Mouse (Mus musculus): ENCODE measurements around the gene Arfgap3. TPM values are rescaled to one million over a fixed set of nuclear protein-coding genes. Genes with fewer than 3 reads are reported as not detected.

Gene Arfgap3
- polyA plus RNA-seq, 1 experiment from 2014 or later: 39.6 TPM

DNA sequence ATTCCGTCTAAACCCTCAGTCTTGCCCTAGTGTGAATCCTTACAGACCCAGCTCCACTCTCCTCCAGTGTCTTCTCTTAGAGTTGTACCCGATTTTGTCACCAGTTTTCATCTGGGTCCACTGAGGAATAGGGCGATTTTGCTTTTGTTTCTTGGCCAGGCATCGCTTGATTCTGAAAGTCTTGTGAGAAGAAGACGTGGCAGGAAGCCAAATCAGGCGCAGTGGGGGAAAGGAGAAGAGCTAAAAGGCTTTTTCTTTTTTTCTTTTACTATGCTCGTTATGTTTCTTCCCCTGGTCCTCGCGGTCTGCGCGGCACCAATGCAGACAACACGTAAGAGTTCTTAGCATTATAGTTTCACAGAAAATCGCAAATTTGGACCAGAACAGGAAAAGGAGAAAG is 92.1 kb downstream of the Arfgap3 start:
- Histone ChIP-seq H3K4me2 (replicated peaks) (peak overlapping the region; percentile 12; the same call in 1 of the 2 replicates), H3K9me3 (no peaks in the 10 kb centered on the region)

DNA sequence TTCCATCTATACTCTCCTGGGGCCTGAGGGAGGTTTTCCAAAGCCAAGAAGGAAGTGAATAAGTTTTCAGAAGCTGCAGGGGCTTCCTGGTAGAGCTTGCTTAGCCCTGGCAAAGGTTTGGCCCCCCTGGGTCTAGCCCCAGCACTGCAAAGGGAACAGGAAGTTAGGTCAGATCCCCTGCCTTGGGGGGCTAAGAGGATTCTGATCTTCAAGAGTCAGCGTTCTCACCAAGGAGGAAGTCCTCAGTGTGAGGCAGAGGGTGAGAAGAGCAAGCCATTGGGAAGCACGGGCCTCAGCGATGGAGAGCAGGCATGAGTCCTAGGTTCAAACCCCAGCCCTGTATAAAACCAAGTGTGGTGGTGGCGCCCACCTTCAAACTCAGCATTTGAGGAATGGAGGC is 93.6 kb downstream of the Arfgap3 start:
- Histone ChIP-seq H3K9ac (replicated peaks) (no peak overlapping the region), H3K36me3 (no peaks in the 10 kb centered on the region), H3K9me3 (no peaks in the 10 kb centered on the region), H3K4me1 (peaks cover 8% of the 10 kb centered on the region), H3K4me2 (replicated peaks) (no peak overlapping the region), H3K27me3 (peaks cover 14% of the 10 kb centered on the region), H3K4me3 (no peak overlapping the region), H3K27ac (replicated peaks) (no peak overlapping the region)
- 84% methylated on average over 4 of the region's 4 CpGs for WGBS
- no peak for ATAC-seq (replicated peaks)

More for the DNA sequence above, 92.1 kb downstream of the Arfgap3 start:
- Histone ChIP-seq H3K9ac (replicated peaks) (no peak overlapping the region), H3K27me3 (0 out of 2 replicates have a peak, but pooled peaks cover under 1% of the 10 kb centered on the region), H3K4me1 (peaks cover 5% of the 10 kb centered on the region; the same call in 1 of the 2 replicates), H3K27ac (replicated peaks) (no peak overlapping the region), H3K36me3 (no peaks in the 10 kb centered on the region), H3K4me3 (no peak overlapping the region)
- ATAC-seq (replicated peaks): no peak
- 32% methylated on average over 13 of the region's 13 CpGs for WGBS

DNA sequence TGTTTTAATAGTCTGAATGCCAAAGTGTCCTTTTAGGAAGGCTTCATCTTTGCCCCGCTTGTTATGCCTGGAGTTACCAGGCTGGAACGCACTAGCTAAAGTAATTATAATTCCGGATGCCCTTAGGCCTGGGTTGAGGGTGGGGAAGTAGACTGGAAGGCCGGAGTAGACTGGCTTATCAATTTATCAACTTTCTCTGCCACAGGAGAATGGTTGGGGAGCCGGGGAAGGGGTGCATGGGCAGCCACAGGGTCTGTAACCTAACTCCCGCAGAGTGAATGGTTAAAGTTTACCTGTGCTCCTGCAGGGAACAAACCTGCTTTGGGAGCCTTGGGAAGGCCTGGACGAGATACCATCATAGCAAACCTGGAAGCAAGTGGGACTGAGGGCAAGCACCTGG is 94.1 kb downstream of the Arfgap3 start:
- Histone ChIP-seq H3K4me3 (no peak overlapping the region), H3K4me2 (replicated peaks) (no peak overlapping the region), H3K4me1 (peaks cover 14% of the 10 kb centered on the region), H3K27me3 (peaks cover 20% of the 10 kb centered on the region), H3K36me3 (no peaks in the 10 kb centered on the region), H3K27ac (replicated peaks) (no peak overlapping the region), H3K9me3 (no peaks in the 10 kb centered on the region), H3K9ac (replicated peaks) (no peak overlapping the region)
- ATAC-seq (replicated peaks): no peak
- 89% methylated on average over 7 of the region's 7 CpGs for WGBS

DNA sequence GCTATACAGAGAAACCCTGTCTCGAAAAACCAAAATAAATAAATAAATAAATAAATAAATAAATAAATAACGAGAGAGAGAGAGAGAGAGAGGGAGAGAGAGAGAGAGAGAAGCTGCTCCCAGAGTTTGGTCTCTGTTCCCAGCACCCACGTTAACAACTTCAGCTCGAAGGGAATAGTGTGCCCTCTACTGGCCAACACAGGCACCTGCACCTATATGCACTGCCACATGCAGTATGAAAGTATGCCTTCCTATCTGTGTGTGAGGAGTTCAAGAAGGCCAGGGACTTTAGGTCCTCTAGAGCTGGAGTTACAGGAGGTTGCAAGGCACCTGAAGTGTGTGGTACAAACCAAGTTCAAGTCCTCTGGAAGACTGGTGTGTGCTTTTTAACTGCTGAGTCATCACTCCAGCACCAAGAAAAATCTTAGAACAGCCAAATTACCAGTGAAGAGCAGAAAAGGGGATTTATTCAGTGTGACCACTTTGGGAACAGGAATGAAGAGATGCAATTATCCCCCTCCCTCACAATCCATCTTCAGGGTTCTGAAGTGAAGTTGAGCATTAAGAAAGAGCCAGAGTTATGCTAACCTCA is 94.8 kb downstream of the Arfgap3 start:
- 90% methylated on average over 4 of the region's 4 CpGs for WGBS
- ATAC-seq (replicated peaks): no peak
- no peak overlapping the region for H3K4me3 ChIP-seq

DNA sequence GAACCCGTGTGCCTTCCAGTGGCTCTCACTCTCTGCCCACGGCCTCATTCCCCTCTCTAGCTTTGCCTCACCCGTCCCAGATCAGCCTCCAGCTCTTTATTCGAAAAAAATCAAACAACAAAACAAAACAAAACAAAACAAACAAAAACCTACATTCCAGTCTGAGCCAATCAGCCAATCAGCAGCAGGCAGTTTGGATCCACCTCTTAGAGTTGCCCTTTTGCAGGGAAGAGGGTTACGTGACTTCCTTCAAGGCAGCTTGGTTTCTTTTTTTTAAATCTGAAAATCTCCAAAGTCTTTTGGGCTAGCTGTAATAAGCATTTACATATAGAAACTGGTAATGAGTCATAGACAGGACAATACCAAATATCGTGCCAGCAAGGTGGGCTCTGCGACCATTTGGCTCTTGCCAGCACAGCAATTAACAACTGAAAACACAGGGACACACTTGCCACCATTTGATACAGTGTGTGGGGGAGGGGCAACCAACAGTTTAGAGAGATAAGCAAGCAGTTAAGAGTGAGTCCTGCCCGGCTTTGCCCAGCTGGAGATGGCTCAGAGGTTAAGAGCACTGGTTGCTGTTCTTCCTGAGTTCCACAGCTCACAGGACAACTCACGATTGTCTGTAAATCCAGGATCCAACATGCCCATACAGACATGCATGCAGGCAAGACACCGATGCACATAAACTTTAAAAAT is 95.5 kb downstream of the Arfgap3 start:
- H3K4me1 ChIP-seq: peaks cover 18% of the 10 kb centered on the region
- WGBS: 80% methylated on average over 10 of the region's 10 CpGs
- peaks cover 30% of the 10 kb centered on the region for H3K27me3 ChIP-seq
- H3K36me3 ChIP-seq: no peaks in the 10 kb centered on the region
- no peak for ATAC-seq (replicated peaks)
- no peak overlapping the region for H3K27ac ChIP-seq (replicated peaks)
- H3K9me3 ChIP-seq: no peaks in the 10 kb centered on the region
- no peak overlapping the region for H3K9ac ChIP-seq (replicated peaks)
- no peak overlapping the region for H3K4me3 ChIP-seq
- no peak overlapping the region for H3K4me2 ChIP-seq (replicated peaks)

More for the DNA sequence above, 94.8 kb downstream of the Arfgap3 start:
- H3K36me3 ChIP-seq: no peaks in the 10 kb centered on the region
- H3K4me2 ChIP-seq (replicated peaks): no peak overlapping the region
- no peak overlapping the region for H3K27ac ChIP-seq (replicated peaks)
- no peaks in the 10 kb centered on the region for H3K9me3 ChIP-seq
- H3K9ac ChIP-seq (replicated peaks): no peak overlapping the region
- peaks cover 18% of the 10 kb centered on the region for H3K4me1 ChIP-seq
- peaks cover 26% of the 10 kb centered on the region for H3K27me3 ChIP-seq

DNA sequence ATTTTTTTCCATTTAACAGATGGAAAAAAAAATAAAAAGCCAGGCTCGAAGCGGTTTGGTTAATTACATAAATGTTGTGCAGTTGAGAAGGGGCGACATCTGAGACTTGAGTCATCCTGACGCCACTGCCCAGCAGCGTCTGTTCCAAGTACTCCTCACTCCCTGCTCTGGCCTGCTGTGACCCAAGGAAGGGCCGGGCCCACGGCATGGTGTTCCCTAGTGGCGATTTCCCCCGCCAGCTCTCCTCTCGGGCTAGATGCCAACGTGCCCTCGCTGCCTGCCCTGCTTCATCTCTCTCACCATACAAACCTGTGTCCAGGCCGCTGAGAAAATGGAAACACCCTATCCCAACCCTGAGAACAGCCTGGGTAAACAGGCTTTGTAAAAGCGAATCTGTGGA is 98.0 kb downstream of the Arfgap3 start:
- H3K9me3 ChIP-seq: no peaks in the 10 kb centered on the region
- H3K4me2 ChIP-seq (replicated peaks): no peak overlapping the region
- H3K4me3 ChIP-seq: no peak overlapping the region
- no peak overlapping the region for H3K27ac ChIP-seq (replicated peaks)
- no peaks in the 10 kb centered on the region for H3K36me3 ChIP-seq
- 74% methylated on average over 14 of the region's 14 CpGs for WGBS
- peaks cover 12% of the 10 kb centered on the region for H3K4me1 ChIP-seq
- no peak overlapping the region for H3K9ac ChIP-seq (replicated peaks)
- H3K27me3 ChIP-seq: peaks cover 30% of the 10 kb centered on the region
- no peak for ATAC-seq (replicated peaks)

DNA sequence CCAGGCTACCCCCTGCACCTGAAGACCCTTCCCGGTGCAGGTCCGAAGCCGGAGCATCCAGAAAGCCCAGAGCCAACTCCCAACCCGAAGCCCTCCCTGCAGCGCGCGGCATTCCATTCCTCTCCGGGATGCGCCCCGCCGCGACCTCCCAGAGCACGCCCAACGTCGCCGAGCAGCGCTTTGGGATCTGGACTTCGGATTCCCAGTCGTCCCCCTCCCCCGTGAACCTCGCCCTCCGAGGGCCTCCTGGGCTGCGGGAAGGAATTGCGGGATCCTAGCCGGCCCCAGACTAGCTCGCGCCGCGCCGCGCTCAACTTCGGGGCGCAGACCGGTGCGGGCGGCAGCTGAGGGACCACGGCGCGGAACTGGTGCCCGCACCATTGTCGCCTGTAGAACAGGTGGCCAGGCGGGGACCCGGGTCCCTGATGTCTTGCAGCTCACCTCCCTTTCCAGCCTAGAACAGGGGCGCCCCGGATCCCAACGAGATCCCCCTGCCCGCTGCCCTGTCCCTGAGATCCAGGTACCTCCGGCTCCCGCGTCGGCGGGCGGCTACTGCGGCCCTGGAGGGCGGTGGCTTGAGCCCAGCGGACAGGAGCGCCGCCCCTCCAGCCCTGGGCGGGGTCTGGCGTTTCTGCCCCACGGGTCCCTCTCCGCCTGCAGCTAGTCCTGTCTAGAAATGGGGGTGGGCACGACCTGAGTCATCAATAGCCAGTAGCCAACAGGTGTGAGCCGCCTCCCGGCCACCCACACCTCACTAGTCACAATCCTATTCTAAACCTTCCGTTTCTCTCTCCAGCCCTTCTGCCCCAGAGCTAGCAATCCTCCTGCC is 98.7 kb downstream of the Arfgap3 start, which contains the start of gene A4galt:
Gene A4galt (minus strand): TSS at position 599 of the 829 bp plus-strand sequence.
- no peaks in the 10 kb centered on the region for H3K9me3 ChIP-seq
- 2% methylated on average over 65 of the region's 66 CpGs for WGBS
- peak within 1 kb of the TSS; percentile 62 for H3K4me2 ChIP-seq (replicated peaks)
- peak; percentile 35; the same call in 1 of the 2 replicates for ATAC-seq (replicated peaks)
- H3K27ac ChIP-seq (replicated peaks): no peak within 1 kb of the TSS
- peak within 1 kb of the TSS; percentile 36; the same call in 1 of the 2 replicates for H3K9ac ChIP-seq (replicated peaks)
- no peaks in the 10 kb centered on the region for H3K36me3 ChIP-seq
- peaks cover 30% of the 10 kb centered on the region for H3K27me3 ChIP-seq
- peaks cover 12% of the 10 kb centered on the region for H3K4me1 ChIP-seq
- H3K4me3 ChIP-seq: peak within 1 kb of the TSS; percentile 42

DNA sequence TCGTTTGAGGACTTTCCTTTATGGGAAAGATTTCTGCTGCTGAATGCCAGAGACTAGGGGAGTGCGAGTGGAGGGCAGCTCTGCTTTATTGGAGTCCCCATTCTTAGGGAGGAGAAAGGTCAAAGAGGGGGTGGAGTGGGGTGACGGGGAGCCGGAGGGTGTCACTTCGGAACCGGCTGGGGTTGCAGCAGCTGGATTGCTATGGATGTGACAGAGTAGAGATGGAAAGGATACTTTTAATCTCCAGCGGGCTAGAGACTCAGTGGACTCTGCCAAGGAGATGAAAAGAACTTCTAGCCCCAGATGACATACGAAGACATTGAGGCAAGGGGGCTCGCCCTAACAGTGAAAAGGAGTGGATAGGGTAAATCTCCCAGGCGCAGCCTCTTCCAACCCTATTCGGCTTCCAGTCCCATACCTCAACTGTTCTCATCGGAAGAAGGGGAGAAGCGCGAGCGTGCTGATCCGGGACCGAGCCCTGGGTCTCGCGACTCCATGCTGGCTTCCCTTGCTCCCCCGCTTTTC is 99.3 kb downstream of the Arfgap3 start:
- Histone ChIP-seq H3K4me1 (peaks cover 12% of the 10 kb centered on the region), H3K27ac (replicated peaks) (no peak overlapping the region), H3K4me2 (replicated peaks) (peak overlapping the region; percentile 62), H3K9me3 (no peaks in the 10 kb centered on the region), H3K9ac (replicated peaks) (peak overlapping the region; percentile 36; the same call in 1 of the 2 replicates), H3K27me3 (peaks cover 30% of the 10 kb centered on the region), H3K36me3 (no peaks in the 10 kb centered on the region), H3K4me3 (peak overlapping the region; percentile 42)
- no peak for ATAC-seq (replicated peaks)
- WGBS: under 1% methylated on average over 20 of the region's 20 CpGs

Other genes with a start within 250 kb of the Arfgap3 start
- gene Rrp7a, start 227.4 kb downstream of the Arfgap3 start, polyA plus RNA-seq (2015; fragmentation: Nextera tagmentation; extraction: Ambion mirVana): 72.4 and 72.9 TPM in 2 replicates
- gene Poldip3, start 200.9 kb downstream of the Arfgap3 start, polyA plus RNA-seq (2015; fragmentation: Nextera tagmentation; extraction: Ambion mirVana): 157 and 159 TPM in 2 replicates
- 85.3 and 92.8 TPM in 2 replicates for gene Cyb5r3, start 177.7 kb downstream of the Arfgap3 start, polyA plus RNA-seq (2015; fragmentation: Nextera tagmentation; extraction: Ambion mirVana)
- 1.5 and 1.7 TPM in 2 replicates for gene A4galt, start 98.5 kb downstream of the Arfgap3 start, polyA plus RNA-seq (2015; fragmentation: Nextera tagmentation; extraction: Ambion mirVana)
- gene Pacsin2, start 114.4 kb upstream of the Arfgap3 start, polyA plus RNA-seq (2015; fragmentation: Nextera tagmentation; extraction: Ambion mirVana): 21.5 and 25.5 TPM in 2 replicates
- gene Ttll1, start 160.6 kb upstream of the Arfgap3 start, polyA plus RNA-seq (2015; fragmentation: Nextera tagmentation; extraction: Ambion mirVana): 101 and 103 TPM in 2 replicates
- 0.60 and 1.2 TPM in 2 replicates for gene Bik, start 176.6 kb upstream of the Arfgap3 start, polyA plus RNA-seq (2015; fragmentation: Nextera tagmentation; extraction: Ambion mirVana)
- 10.5 and 11.2 TPM in 2 replicates for gene Tspo, start 213.3 kb upstream of the Arfgap3 start, polyA plus RNA-seq (2015; fragmentation: Nextera tagmentation; extraction: Ambion mirVana)
- 36.0 and 38.8 TPM in 2 replicates for gene Mcat, start 213.5 kb upstream of the Arfgap3 start, polyA plus RNA-seq (2015; fragmentation: Nextera tagmentation; extraction: Ambion mirVana)
- 45.0 and 47.2 TPM in 2 replicates for gene Ttll12, start 244.9 kb upstream of the Arfgap3 start, polyA plus RNA-seq (2015; fragmentation: Nextera tagmentation; extraction: Ambion mirVana)